Comparison of ENCODE assay signal across 8 mouse cellular contexts in the genomic region with DNA sequence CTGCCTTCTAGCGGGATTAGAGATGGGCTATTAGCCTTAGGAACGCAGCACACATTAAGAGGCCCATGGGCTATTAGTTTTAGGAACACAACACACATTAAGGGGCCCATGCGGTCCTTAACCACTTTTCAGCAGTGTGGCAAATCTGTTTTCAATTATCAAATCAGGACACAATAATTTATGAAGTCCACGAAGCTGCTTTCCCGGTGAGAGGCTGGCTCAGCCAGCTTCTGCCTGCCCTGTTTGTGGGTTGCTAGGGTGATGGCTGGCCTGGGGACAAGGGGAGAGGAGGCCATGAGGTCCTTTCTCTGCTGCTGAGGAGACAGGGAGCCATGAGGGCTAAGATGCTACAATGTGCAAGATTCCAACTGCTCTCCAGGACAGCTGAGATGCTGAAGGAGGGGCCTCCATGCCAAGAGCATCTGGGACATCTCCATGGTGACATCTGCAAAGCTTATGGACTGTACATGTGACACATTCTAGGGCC.
DNase-seq lines count a peak whose midpoint lies in the region; ATAC-seq and TF ChIP-seq lines count a peak whose summit lies in the region.

No protein-coding gene starts in this region.

- H3K27ac ChIP-seq in kidney, postnatal 0 days, result no peak overlapping the region
- no peak overlapping the region for H3K27ac ChIP-seq in heart, embryonic 10.5 days

- WGBS in kidney, postnatal 0 days, result 45% methylated on average over 5 of the region's 5 CpGs
- WGBS in heart, embryonic 10.5 days, result 84% methylated on average over 5 of the region's 5 CpGs

- ATAC-seq in kidney, postnatal 0 days (replicated peaks; ENCODE audit: low FRiP score, low read depth), result no peak

- H3K36me3 ChIP-seq in kidney, postnatal 0 days (ENCODE audit: insufficient read depth, low read length), result no peaks in the 10 kb centered on the region
- peaks cover 36% of the 10 kb centered on the region for H3K36me3 ChIP-seq in heart, embryonic 10.5 days

- no peaks in the 10 kb centered on the region for H3K27me3 ChIP-seq in kidney, postnatal 0 days (ENCODE audit: insufficient read depth, low read length)
- H3K27me3 ChIP-seq in heart, embryonic 10.5 days (ENCODE audit: insufficient read depth, poor library complexity, severe bottlenecking), result no peaks in the 10 kb centered on the region

- no peak overlapping the region for H3K4me3 ChIP-seq in kidney, postnatal 0 days (replicated peaks; ENCODE audit: low read depth, low read length)
- no peak overlapping the region for H3K4me3 ChIP-seq in heart, embryonic 10.5 days

- H3K9ac ChIP-seq in kidney, postnatal 0 days (ENCODE audit: low read depth, low read length), result no peak overlapping the region

- no peak overlapping the region for H3K4me2 ChIP-seq in kidney, postnatal 0 days (ENCODE audit: low read length)

- H3K9me3 ChIP-seq in kidney, postnatal 0 days (replicated peaks; ENCODE audit: low read length), result no peaks in the 10 kb centered on the region
- no peaks in the 10 kb centered on the region for H3K9me3 ChIP-seq in heart, embryonic 10.5 days

- no peak for TF ChIP-seq CTCF in kidney, postnatal 0 days (IDR thresholded peaks at IDR 0.05; ENCODE audit: low read depth)

- DNase-seq in kidney, postnatal 0 days (ENCODE audit: low spot score), result peak; percentile 60
- no peak for DNase-seq in kidney, adult 11 months
- DNase-seq in embryo, embryonic 9.5 days (ENCODE audit: extremely low spot score), result peak; percentile 17
- DNase-seq in layer of hippocampus, adult 11-12 months (ENCODE audit: low spot score), result peak; percentile 10
- peak; percentile 44 for DNase-seq in neural tube, embryonic 10.5 days (ENCODE audit: extremely low spot score, low spot score)
- no peak for DNase-seq in testis, postnatal 10 days (ENCODE audit: low spot score)
- no peak for DNase-seq in spleen, postnatal 14 days (ENCODE audit: low spot score in 2 of 2)
- no peak for DNase-seq in heart, embryonic 10.5 days (ENCODE audit: low spot score)

- H3K4me1 ChIP-seq in kidney, postnatal 0 days (replicated peaks; ENCODE audit: insufficient read depth, low read length), result 0 out of 2 replicates have a peak, but pooled peaks cover 3% of the 10 kb centered on the region
- no peaks in the 10 kb centered on the region for H3K4me1 ChIP-seq in heart, embryonic 10.5 days

Comparison
In these comparisons a context has a peak if more than half of its experiments do, and no peak if none do; other contexts are left out.
1. DNase-seq: peak in kidney, postnatal 0 days (single experiment), embryo, embryonic 9.5 days (single experiment), layer of hippocampus, adult 11-12 months (single experiment) and neural tube, embryonic 10.5 days (single experiment); none in kidney, adult 11 months (single experiment), testis, postnatal 10 days (single experiment), spleen, postnatal 14 days (0 of 2) and heart, embryonic 10.5 days (single experiment).